ENCODE assay signal across 8 mouse cellular contexts in genomic region chr3:51233918-51234751, GRCm38 (mm10). TPM values are rescaled to one million over a fixed set of nuclear protein-coding genes. Genes with fewer than 3 reads are reported as not detected.
A peak's percentile ranks its signal among the peaks of the same experiment; 100 is the strongest.
DNase-seq lines count a peak whose midpoint lies in the region; ATAC-seq and TF ChIP-seq lines count a peak whose summit lies in the region.

No protein-coding gene starts in this region.

- TF ChIP-seq CTCF in cortical plate, adult 2 months (IDR thresholded peaks at IDR 0.05; ENCODE audit: extremely low read depth, insufficient read depth, low read length): peak; percentile 95

- peak; percentile 83 for DNase-seq in gastrocnemius, postnatal 14 days
- peak; percentile 90 for DNase-seq in induced T-regulatory cell, adult 2 months (ENCODE audit: low read depth)
- peak; percentile 33 to 84 for DNase-seq in left cerebral cortex, adult 9 months (ENCODE audit: low spot score in 2 of 2)
- peak; percentile 77 for DNase-seq in right cerebral cortex, postnatal 14 days
- peak; percentile 80 for DNase-seq in urinary bladder, postnatal 25 days (ENCODE audit: low spot score)

- TF ChIP-seq POLR2A in cortical plate, adult 2 months (IDR thresholded peaks at IDR 0.05; ENCODE audit: extremely low read depth, insufficient read depth, low read length): no peak

- peaks cover 2% of the 10 kb centered on the region; the same call in 1 of the 2 replicates for H3K4me1 ChIP-seq in cortical plate, adult 2 months (ENCODE audit: control insufficient read depth, insufficient read depth, low read length)

- ATAC-seq in activated CD4-positive, CD25-positive, alpha-beta regulatory T cell, adult 4 months: peak; percentile 79
- peak; percentile 63 for ATAC-seq in megakaryocyte progenitor cell, adult 5-6 weeks (replicated peaks; ENCODE audit: poor library complexity)

- H3K4me3 ChIP-seq in cortical plate, adult 2 months (ENCODE audit: insufficient read depth, low read length): no peak overlapping the region

- no peak overlapping the region for H3K27ac ChIP-seq in cortical plate, adult 2 months (ENCODE audit: insufficient read depth, low read length)

- intact Hi-C loops in gastrocnemius, postnatal 14 days (cut with DNase I; ENCODE audit: low total_unique reads): no loop called here

RNA-seq across cellular contexts. Expression of gene Noct, which starts 9.9 kb away (rescaled TPM):
- polyA plus RNA-seq in activated CD4-positive, CD25-positive, alpha-beta regulatory T cell, adult 4 months (2017; shearing (Covaris generic)): 1 to 10 TPM; 2.2 to 5.3 TPM
- polyA plus RNA-seq in cortical plate, adult 2 months (2012; rRNA removed): 31.8 and 32.5 TPM in 2 replicates
- 10 to 100 TPM; 17.0 to 35.4 TPM for total RNA-seq in gastrocnemius, postnatal 14 days (2021)
- total RNA-seq in megakaryocyte progenitor cell, adult 5-6 weeks (2015): 17.2 and 20.3 TPM in 2 replicates
- total RNA-seq in megakaryocyte progenitor cell, adult 5-6 weeks (2017): 6.0 and 7.8 TPM in 2 replicates
